Mouse (Mus musculus) embryonic facial prominence, embryonic 13.5 days (tissue): ENCODE measurements at regions not wholly inside any gene's neighbourhood (a gene's known extent, or its start where the extent isn't known, plus 50 kb on each side); places are given as distances from the start of the nearest gene placed in this dataset.

Experiments used
- ATAC-seq: fragments of 200-750 bp; cut with Nextera tagmentation; 2 replicates; pipeline ENCODE4 v1.8.0; 2017; ENCODE audit warnings: low read depth; ENCODE audit not compliant: insufficient number of reproducible peaks, insufficient read depth, low FRiP score, low TSS enrichment
- H3K27ac ChIP-seq: fragments of 300-500 bp; sonication (generic); 2 replicates; pipeline ENCODE4 v1.5.1; 2015; ENCODE audit warnings: moderate library complexity, mild to moderate bottlenecking, inconsistent platforms
- H3K27me3 ChIP-seq: fragments of 300-500 bp; sonication (generic); 2 replicates; pipeline ENCODE4 v1.6.1; 2015; ENCODE audit warnings: mild to moderate bottlenecking, inconsistent platforms
- H3K36me3 ChIP-seq: fragments of 300-500 bp; sonication (generic); 2 replicates; pipeline ENCODE4 v1.6.1; 2015; ENCODE audit warnings: mild to moderate bottlenecking, inconsistent platforms
- H3K4me1 ChIP-seq: fragments of 300-500 bp; sonication (generic); 2 replicates; pipeline ENCODE4 v1.6.1; 2015; ENCODE audit warnings: inconsistent platforms
- H3K4me2 ChIP-seq: fragments of 300-500 bp; sonication (generic); 2 replicates; pipeline ENCODE4 v1.6.1; 2015; ENCODE audit warnings: moderate library complexity, mild to moderate bottlenecking, inconsistent platforms
- H3K4me3 ChIP-seq: fragments of 300-500 bp; sonication (generic); 2 replicates; pipeline ENCODE4 v1.5.1; 2015; ENCODE audit warnings: mild to moderate bottlenecking, inconsistent platforms
- H3K9ac ChIP-seq: fragments of 300-500 bp; sonication (generic); 2 replicates; pipeline ENCODE4 v1.6.1; 2015; ENCODE audit warnings: mild to moderate bottlenecking, inconsistent platforms
- H3K9me3 ChIP-seq: fragments of 300-500 bp; sonication (generic); 2 replicates; pipeline ENCODE4 v1.6.1; 2016; ENCODE audit warnings: inconsistent platforms
- WGBS: fragments of 180-500 bp; shearing (Covaris S2); methylation state at CpG from one replicate; pipeline ENCODE4 v1.1.7; 2015; ENCODE audit warnings: mixed read lengths; 5-methylcytosine and 5-hydroxymethylcytosine counted together

DNA sequence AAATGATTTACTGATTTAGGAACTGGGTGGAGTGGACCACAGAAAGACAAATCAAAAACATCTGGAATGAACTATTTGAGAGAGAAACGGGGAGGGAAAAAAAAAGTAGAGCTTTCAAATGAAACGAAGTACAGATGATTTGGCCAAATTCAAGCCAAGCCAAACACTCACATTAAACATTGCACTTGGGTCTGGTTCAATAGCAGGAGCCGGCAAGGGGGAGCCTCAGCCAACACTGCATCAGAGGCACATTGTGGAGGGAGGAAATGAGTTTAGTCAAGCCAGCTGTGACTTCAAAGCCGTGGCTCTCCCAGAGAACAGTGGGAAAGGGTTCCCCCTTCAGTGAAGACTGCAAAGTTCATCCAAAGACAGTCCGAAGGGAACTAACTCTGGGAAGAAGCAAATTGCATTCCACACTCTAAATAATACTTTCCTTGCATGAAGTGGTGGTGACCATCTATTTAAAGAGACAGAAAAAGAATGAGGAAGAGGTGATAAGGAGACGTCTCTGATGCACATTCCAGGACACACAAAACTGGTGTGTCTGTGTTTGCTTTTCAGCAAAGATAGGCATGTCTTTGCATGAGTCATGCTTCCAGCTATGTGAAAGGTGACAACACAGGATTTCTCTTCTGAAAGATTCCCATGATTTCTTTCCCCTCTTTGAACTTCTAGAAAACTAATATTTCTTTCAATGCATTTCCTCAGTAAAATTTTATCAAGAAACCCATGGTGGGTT lies 504.5 kb downstream of the Gsdmc2 start:
- peak; percentile 88 for ATAC-seq
- peaks cover 4% of the 10 kb centered on the region; the same call in 1 of the 2 replicates for H3K9me3 ChIP-seq
- H3K4me2 ChIP-seq: no peak overlapping the region
- H3K4me3 ChIP-seq: no peak overlapping the region
- H3K36me3 ChIP-seq: no peaks in the 10 kb centered on the region
- peak overlapping the region; percentile 12; the same call in 1 of the 2 replicates for H3K27ac ChIP-seq
- no peaks in the 10 kb centered on the region for H3K27me3 ChIP-seq
- WGBS: 14% methylated on average over 6 of the region's 6 CpGs
- peaks cover 19% of the 10 kb centered on the region; the same call in 1 of the 2 replicates for H3K4me1 ChIP-seq
- no peak overlapping the region for H3K9ac ChIP-seq

DNA sequence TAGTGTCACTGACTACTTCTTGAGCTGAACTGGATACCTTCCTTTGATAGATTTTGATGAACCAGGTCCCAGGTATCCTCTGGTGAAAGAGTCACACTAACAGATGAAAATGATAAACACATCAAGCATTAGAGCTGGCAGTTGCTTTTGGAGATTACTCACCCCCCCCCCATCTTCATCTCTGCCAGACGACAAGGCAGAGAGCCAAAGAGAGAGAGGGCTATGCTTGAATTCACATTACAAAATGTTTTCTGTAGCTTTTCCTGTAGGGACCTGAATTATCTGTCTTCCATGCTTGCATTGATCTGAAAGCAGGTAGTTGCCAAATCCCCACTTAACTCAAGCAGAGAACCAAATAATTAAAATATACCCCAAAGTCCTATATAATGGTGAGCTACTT lies 525.3 kb downstream of the Gsdmc2 start:
- H3K27ac ChIP-seq: no peak overlapping the region
- 39% methylated on average over 1 of the region's 1 CpGs for WGBS

DNA sequence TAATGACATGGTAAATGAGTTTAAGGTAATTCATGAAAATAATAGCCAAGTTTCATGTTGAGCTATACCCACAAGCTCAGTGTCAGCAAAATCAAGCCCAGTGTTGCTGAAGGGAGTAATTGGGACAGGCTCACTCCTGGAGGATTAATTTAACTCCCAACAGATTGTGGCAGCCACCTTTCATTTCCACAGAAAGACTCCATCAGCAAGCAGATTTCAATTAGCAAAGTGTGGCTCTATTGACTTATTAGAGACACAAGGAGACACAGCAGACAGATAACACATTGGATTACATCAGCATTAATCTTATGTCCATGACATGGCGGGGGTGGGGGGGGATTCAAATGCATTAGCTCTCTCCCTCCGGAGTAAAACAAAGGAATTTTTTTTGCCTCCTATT lies 534.6 kb downstream of the Gsdmc2 start:
- Histone ChIP-seq H3K9me3 (no peaks in the 10 kb centered on the region), H3K4me2 (no peak overlapping the region), H3K4me3 (no peak overlapping the region), H3K27me3 (no peaks in the 10 kb centered on the region), H3K9ac (no peak overlapping the region), H3K4me1 (no peaks in the 10 kb centered on the region), H3K36me3 (no peaks in the 10 kb centered on the region), H3K27ac (no peak overlapping the region)
- no peak for ATAC-seq
- WGBS: 78% methylated on average over 2 of the region's 2 CpGs

More for the DNA sequence above, 525.3 kb downstream of the Gsdmc2 start:
- Histone ChIP-seq H3K9me3 (no peaks in the 10 kb centered on the region), H3K36me3 (no peaks in the 10 kb centered on the region), H3K4me1 (no peaks in the 10 kb centered on the region), H3K4me2 (no peak overlapping the region), H3K4me3 (no peak overlapping the region), H3K27me3 (no peaks in the 10 kb centered on the region), H3K9ac (no peak overlapping the region)
- ATAC-seq: no peak

DNA sequence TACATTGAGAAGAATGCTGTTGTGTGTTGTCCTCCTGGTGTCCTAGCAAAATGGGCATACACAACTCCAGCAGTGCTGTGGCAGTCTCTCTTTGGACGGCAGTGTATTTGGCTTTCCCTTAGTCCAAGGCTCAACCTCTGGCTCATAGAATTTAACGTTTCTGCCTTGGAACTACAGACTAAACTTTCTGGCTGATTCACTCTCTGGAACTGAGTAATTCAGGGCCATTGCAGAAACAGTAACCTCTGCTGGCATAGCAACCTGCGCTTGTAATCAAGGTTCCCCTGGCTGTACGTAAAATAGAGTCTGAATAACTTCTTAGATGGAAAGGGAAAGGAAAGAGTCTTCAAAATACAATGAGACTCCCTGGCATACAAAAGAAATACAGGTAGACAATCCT lies 545.7 kb downstream of the Gsdmc2 start:
- Histone ChIP-seq H3K9me3 (no peaks in the 10 kb centered on the region), H3K4me2 (no peak overlapping the region), H3K4me1 (no peaks in the 10 kb centered on the region), H3K4me3 (no peak overlapping the region), H3K27me3 (no peaks in the 10 kb centered on the region), H3K9ac (no peak overlapping the region), H3K36me3 (no peaks in the 10 kb centered on the region), H3K27ac (no peak overlapping the region)
- 78% methylated on average over 4 of the region's 4 CpGs for WGBS
- no peak for ATAC-seq

DNA sequence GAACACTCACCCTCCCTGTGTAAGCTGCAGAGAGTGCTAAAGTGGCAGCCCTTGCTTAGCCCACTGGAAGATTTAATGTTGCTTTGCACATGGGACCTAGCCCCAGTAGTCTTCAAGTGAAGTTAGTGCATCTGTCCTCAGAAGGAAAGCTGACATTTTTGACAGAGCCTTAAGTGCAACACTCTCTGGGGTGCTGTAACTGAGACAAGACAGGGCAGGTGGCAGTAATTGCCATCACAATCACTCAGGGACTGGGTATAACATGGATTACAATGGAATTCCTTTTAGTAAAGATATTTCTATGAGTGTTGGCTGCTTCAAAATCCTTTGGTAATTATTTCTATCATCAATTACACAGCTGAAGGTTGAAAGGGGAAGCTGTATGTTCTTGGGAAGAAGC lies 556.4 kb downstream of the Gsdmc2 start:
- H3K27me3 ChIP-seq: no peaks in the 10 kb centered on the region
- H3K4me2 ChIP-seq: no peak overlapping the region
- H3K9ac ChIP-seq: no peak overlapping the region
- H3K36me3 ChIP-seq: no peaks in the 10 kb centered on the region
- H3K9me3 ChIP-seq: no peaks in the 10 kb centered on the region
- no peak overlapping the region for H3K27ac ChIP-seq
- ATAC-seq: no peak
- H3K4me3 ChIP-seq: no peak overlapping the region
- H3K4me1 ChIP-seq: no peaks in the 10 kb centered on the region

DNA sequence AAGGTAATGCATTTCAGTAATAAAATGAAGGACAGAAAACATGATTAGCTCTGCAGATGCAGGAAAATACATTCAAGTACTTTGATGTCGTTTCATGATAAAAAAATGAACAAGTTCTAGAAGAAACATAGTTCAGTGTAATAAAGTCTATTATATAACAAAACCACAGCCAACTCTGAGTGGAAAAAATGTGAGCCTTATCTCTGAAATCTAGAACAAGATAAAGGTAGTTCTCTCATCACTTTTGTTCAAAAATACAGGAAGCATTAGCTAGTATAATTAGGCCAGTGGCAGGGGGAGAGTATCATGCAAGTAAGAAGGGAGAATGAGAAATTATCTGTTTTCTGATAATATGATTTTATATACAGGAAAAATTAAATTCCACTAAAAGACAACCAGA lies 559.0 kb downstream of the Gsdmc2 start:
- WGBS: 74% methylated on average over 1 of the region's 1 CpGs
- ATAC-seq: no peak

DNA sequence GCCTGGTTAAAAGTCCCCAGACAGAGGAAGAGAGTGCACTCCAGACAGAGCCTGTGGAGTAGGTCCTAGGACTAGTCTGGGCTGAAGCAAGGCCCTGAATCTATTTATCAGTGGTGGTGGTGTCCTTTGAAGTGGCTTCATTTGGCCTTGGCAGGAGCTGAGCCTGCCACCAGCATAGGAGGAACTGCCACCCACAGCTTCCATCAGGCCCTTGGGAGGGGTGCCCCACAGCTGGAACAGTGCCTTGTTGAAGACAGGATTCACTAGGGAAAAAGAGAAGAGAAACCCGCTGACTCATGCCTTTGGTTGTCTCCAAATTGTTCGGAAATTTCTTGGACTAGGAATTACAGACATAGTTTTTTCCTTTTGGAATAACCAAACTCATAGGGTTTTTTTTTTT lies 574.6 kb downstream of the Gsdmc2 start:
- Histone ChIP-seq H3K27me3 (no peaks in the 10 kb centered on the region), H3K4me1 (no peaks in the 10 kb centered on the region), H3K27ac (no peak overlapping the region), H3K36me3 (no peaks in the 10 kb centered on the region), H3K4me2 (no peak overlapping the region), H3K9me3 (no peaks in the 10 kb centered on the region), H3K4me3 (no peak overlapping the region), H3K9ac (no peak overlapping the region)
- no peak for ATAC-seq
- WGBS: 77% methylated on average over 2 of the region's 2 CpGs

More for the DNA sequence above, 559.0 kb downstream of the Gsdmc2 start:
- no peaks in the 10 kb centered on the region for H3K36me3 ChIP-seq
- no peak overlapping the region for H3K4me3 ChIP-seq
- no peaks in the 10 kb centered on the region for H3K4me1 ChIP-seq
- H3K27me3 ChIP-seq: no peaks in the 10 kb centered on the region
- no peaks in the 10 kb centered on the region for H3K9me3 ChIP-seq
- H3K4me2 ChIP-seq: no peak overlapping the region
- no peak overlapping the region for H3K27ac ChIP-seq
- H3K9ac ChIP-seq: no peak overlapping the region

DNA sequence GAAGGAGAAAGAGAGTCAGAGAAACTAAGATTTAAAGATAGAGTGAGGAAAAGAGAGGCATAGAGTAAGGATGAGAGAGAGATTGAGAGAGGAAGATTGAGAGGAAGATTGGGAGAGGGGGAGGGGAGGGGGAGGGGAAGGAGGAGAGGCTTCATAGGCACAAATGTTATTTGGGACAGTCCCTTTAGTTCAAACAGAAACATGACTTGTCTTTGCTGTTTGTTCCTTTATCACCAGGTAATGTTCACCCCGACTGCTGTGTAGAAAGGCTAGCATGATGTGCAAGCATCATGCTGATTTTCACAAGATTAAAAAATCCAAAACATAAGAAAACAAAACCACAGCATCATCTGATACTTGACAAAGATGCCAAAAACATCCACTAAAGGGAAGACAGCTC lies 579.1 kb downstream of the Gsdmc2 start:
- H3K27ac ChIP-seq: no peak overlapping the region
- no peak overlapping the region for H3K4me2 ChIP-seq
- H3K9me3 ChIP-seq: no peaks in the 10 kb centered on the region
- no peak for ATAC-seq
- no peaks in the 10 kb centered on the region for H3K27me3 ChIP-seq
- no peaks in the 10 kb centered on the region for H3K36me3 ChIP-seq
- H3K4me3 ChIP-seq: no peak overlapping the region
- no peak overlapping the region for H3K9ac ChIP-seq
- H3K4me1 ChIP-seq: no peaks in the 10 kb centered on the region
- 94% methylated on average over 1 of the region's 1 CpGs for WGBS

DNA sequence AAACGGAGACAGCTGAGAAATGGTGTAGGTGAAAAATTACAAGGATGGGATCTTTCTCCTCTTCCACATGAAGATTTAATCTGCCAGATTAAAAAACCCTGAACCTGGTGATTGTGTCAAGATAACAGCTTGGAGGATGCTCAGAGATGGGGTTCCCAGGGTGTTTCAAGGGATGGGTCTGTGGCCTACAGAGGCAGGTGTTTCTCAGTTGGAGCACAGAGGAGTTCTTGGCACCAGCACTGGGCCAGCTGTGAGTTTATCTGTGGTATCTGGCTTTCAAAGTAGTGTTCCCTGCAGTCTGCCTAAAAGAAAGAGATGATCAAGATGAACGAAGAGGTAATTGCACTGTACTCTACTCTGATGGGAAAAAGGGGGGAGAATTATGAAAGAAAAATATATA lies 589.2 kb downstream of the Gsdmc2 start:
- no peak for ATAC-seq
- Histone ChIP-seq H3K4me3 (no peak overlapping the region), H3K4me1 (no peaks in the 10 kb centered on the region; the same call in 1 of the 2 replicates), H3K4me2 (no peak overlapping the region), H3K9ac (no peak overlapping the region), H3K27me3 (no peaks in the 10 kb centered on the region), H3K9me3 (no peaks in the 10 kb centered on the region), H3K36me3 (no peaks in the 10 kb centered on the region), H3K27ac (no peak overlapping the region)
- WGBS: 80% methylated on average over 2 of the region's 2 CpGs

DNA sequence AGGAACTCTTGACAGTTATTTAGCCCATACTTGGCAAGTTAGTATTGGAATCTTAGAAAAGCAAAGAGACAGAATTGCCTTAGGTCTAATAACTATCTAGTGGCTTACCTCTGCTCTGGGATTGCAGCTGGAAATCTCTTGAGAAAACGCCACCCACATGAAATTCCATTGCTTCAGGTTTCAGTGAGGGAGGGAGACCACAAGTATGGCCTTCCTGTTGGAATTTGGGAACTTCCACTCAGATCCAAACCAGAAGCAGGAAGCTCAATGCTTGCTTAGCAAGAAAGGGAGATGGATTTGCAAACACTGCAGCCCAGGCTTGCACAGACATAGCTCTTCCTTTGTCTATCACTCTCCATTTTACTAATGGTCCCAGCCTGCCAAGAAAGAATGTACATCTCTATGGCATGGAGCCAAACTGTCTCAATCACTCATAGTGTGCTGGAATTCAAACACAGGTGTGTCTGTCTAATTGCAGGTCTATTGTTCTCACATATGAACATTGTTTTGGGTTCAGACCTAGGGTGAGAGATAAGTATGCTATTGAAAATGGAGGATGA lies 592.1 kb downstream of the Gsdmc2 start:
- H3K4me2 ChIP-seq: no peak overlapping the region
- no peak overlapping the region for H3K27ac ChIP-seq
- no peak overlapping the region for H3K4me3 ChIP-seq
- 28% methylated on average over 1 of the region's 1 CpGs for WGBS
- H3K9ac ChIP-seq: no peak overlapping the region
- no peaks in the 10 kb centered on the region for H3K9me3 ChIP-seq
- no peaks in the 10 kb centered on the region for H3K36me3 ChIP-seq
- H3K4me1 ChIP-seq: no peaks in the 10 kb centered on the region; the same call in 1 of the 2 replicates
- no peaks in the 10 kb centered on the region for H3K27me3 ChIP-seq
- no peak for ATAC-seq

DNA sequence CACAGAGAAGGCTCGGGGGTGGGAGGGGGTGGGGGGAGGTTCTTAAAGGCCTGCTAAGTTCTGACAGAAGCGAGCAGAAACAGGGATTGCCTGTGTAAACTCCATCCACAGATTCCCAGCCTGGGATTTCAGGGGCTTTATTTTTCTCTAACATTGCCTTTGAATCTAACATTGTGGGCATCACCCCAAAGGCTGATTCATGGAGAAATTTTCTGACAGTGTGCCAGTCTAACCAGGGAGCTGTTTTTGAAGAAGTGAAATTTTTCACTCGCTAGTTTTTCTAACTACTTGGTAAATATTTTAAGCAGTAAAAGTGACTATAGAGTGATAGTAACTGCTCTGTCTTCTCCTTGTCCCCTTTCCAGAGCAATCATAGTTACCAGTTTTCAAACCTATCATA lies 606.4 kb downstream of the Gsdmc2 start:
- WGBS: 73% methylated on average over 3 of the region's 3 CpGs
- no peak for ATAC-seq

DNA sequence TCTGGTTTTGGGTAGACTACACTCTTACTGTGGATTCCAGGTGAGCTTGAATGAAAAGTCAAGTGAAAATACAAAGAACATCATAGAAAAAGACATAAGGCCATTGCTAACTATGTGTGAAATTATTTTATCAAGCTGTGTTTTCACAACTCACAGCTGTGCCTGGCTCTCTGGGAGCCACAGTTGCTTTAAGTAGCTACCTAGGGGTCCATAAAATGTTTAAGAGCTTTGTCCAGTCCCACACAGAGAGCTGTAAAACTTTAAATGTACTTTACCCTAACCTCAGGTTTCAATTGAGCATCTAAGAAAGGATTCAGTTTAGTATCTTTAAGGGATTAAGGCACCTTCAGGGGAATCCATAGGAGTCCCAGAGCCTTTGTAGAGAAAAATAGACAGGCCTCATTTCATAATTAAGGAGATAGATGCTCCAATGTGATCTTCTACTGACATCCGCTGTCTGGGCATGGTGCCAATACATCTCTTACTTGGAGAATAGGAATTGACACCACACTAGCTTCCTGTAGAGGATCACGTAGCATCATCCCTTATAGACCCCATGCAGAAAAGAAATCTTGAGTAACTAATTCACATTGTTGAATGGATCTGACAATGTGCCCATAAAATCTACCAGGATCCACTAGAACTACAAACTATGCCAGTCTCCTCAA lies 626.5 kb downstream of the Gsdmc2 start:
- no peaks in the 10 kb centered on the region for H3K36me3 ChIP-seq
- no peaks in the 10 kb centered on the region for H3K27me3 ChIP-seq
- no peak overlapping the region for H3K4me3 ChIP-seq
- WGBS: 60% methylated on average over 2 of the region's 2 CpGs
- H3K9ac ChIP-seq: no peak overlapping the region
- no peak overlapping the region for H3K27ac ChIP-seq
- H3K4me2 ChIP-seq: no peak overlapping the region
- no peaks in the 10 kb centered on the region for H3K9me3 ChIP-seq
- ATAC-seq: no peak
- no peaks in the 10 kb centered on the region for H3K4me1 ChIP-seq

More for the DNA sequence above, 606.4 kb downstream of the Gsdmc2 start:
- Histone ChIP-seq H3K36me3 (no peaks in the 10 kb centered on the region), H3K4me1 (no peaks in the 10 kb centered on the region), H3K4me2 (no peak overlapping the region), H3K9ac (no peak overlapping the region), H3K27me3 (no peaks in the 10 kb centered on the region), H3K4me3 (no peak overlapping the region), H3K27ac (no peak overlapping the region), H3K9me3 (no peaks in the 10 kb centered on the region)
